Mouse (Mus musculus) testis, adult 2 months (tissue): ENCODE measurements around the gene Dazap1. TPM values are rescaled to one million over a fixed set of nuclear protein-coding genes. Genes with fewer than 3 reads are reported as not detected.

Experiments used
- H3K27ac ChIP-seq: fragments of 200-500 bp; 2 replicates; pipeline ENCODE4 v1.5.1; 2012; ENCODE audit warnings: low read depth, low read length; ENCODE audit not compliant: control insufficient read depth, insufficient read depth
- H3K27me3 ChIP-seq: fragments of 200-500 bp; 2 replicates; pipeline ENCODE4 v1.6.1; 2012; ENCODE audit warnings: mild to moderate bottlenecking, low read length, moderate library complexity; ENCODE audit not compliant: control insufficient read depth, insufficient read depth
- H3K36me3 ChIP-seq: fragments of 200-500 bp; 2 replicates; pipeline ENCODE4 v1.6.1; 2012; ENCODE audit warnings: mild to moderate bottlenecking, low read length; ENCODE audit not compliant: control insufficient read depth, insufficient read depth
- H3K4me1 ChIP-seq: fragments of 200-500 bp; 2 replicates; pipeline ENCODE4 v1.6.1; 2012; ENCODE audit warnings: low read length; ENCODE audit not compliant: control insufficient read depth, insufficient read depth
- H3K4me3 ChIP-seq: fragments of 200-500 bp; 2 replicates; pipeline ENCODE4 v1.5.1; 2012; ENCODE audit warnings: low read depth, mild to moderate bottlenecking, low read length, moderate library complexity, mixed read lengths; ENCODE audit not compliant: control insufficient read depth
- CTCF ChIP-seq: fragments of 200-500 bp; IDR thresholded peaks from 2 replicates; pipeline ENCODE4 v1.5.1; 2012; ENCODE audit warnings: low read depth, mild to moderate bottlenecking, inconsistent platforms, low read length, moderate library complexity; ENCODE audit not compliant: control insufficient read depth, insufficient read depth, insufficient replicate concordance
- POLR2A ChIP-seq: fragments of 200-500 bp; IDR thresholded peaks from 2 replicates; pipeline ENCODE4 v1.6.1; 2012; ENCODE audit warnings: low read depth, mild to moderate bottlenecking, inconsistent platforms, low read length, moderate library complexity; ENCODE audit not compliant: control insufficient read depth
- polyA plus RNA-seq: library from polyadenylated mRNA; depleted of rRNA; stranded (reverse); fragments of >200 nt; gene quantifications from 2 replicates; pipeline ENCODE4 v1.2.3, GENCODE M21; 2012

Gene Dazap1
- polyA plus RNA-seq, 1 experiment = 97.5 TPM

DNA sequence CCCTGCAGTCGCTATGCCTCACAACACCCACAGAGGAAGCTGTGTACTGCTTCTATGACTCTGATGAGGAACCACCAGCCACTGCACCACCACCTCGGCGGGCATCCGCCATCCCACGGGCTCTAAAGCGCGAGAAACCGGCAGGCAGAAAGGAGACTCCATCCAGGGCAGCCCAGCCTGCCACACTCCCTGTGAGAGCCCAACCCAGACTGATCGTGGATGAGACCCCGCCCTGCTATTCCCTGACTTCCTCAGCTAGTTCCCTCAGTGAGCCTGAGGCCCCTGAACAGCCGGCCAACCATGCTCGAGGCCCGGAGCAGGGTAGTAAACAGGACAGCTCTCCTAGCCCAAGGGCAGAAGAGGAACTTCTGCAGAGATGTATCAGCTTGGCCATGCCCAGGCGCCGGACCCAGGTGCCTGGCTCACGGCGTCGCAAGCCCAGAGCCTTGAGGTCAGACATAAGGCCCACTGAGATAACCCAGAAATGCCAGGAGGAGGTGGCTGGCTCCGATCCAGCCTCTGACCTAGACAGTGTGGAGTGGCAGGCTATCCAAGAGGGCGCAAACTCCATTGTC lies 52.4 kb downstream of the Dazap1 start:
- Histone ChIP-seq H3K27me3 (no peaks in the 10 kb centered on the region), H3K27ac (no peak overlapping the region), H3K4me1 (peaks cover 19% of the 10 kb centered on the region), H3K4me3 (no peak overlapping the region), H3K36me3 (no peaks in the 10 kb centered on the region)
- TF ChIP-seq CTCF = no peak
- no peak for TF ChIP-seq POLR2A

DNA sequence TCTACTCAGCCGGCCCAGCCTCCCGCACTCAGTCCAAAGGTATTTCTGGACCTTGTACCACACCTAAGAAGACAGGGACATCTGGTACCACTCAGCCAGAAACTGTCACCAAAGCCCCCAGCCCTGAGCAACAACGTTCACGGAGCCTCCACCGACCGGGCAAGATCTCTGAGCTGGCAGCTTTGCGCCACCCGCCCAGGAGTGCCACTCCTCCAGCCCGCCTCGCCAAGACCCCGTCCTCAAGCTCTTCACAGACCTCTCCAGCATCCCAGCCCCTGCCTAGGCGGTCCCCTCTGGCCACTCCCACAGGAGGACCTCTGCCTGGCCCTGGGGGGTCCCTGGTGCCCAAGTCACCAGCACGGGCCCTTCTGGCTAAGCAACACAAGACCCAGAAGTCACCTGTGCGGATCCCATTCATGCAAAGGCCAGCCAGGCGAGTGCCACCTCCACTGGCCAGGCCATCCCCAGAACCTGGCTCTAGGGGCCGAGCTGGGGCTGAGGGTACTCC lies 53.3 kb downstream of the Dazap1 start:
- H3K27ac ChIP-seq = no peak overlapping the region
- H3K36me3 ChIP-seq = no peaks in the 10 kb centered on the region
- peaks cover 19% of the 10 kb centered on the region for H3K4me1 ChIP-seq
- 0 out of 2 replicates have a peak overlapping the region, but pooled peaks have one; percentile 9 for H3K4me3 ChIP-seq
- no peaks in the 10 kb centered on the region for H3K27me3 ChIP-seq
- TF ChIP-seq CTCF (no peak), POLR2A (no peak)

DNA sequence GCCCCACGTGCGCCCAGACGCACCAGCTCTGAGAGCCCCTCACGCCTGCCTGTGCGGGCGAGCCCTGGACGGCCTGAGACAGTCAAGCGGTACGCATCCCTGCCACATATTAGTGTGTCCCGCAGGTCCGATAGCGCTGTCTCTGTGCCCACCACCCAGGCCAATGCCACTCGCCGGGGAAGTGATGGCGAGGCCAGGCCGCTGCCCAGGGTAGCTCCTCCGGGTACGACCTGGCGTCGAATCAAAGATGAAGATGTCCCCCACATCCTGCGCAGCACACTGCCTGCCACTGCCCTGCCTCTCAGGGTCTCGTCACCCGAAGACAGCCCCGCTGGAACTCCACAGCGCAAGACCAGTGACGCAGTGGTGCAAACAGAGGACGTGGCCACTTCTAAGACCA lies 54.0 kb downstream of the Dazap1 start:
- no peaks in the 10 kb centered on the region for H3K36me3 ChIP-seq
- TF ChIP-seq CTCF = no peak
- TF ChIP-seq POLR2A = no peak; the same call in 1 of the 2 replicates
- H3K4me1 ChIP-seq = peaks cover 22% of the 10 kb centered on the region
- H3K27me3 ChIP-seq = no peaks in the 10 kb centered on the region
- H3K4me3 ChIP-seq = peak overlapping the region; percentile 25
- H3K27ac ChIP-seq = no peak overlapping the region

DNA sequence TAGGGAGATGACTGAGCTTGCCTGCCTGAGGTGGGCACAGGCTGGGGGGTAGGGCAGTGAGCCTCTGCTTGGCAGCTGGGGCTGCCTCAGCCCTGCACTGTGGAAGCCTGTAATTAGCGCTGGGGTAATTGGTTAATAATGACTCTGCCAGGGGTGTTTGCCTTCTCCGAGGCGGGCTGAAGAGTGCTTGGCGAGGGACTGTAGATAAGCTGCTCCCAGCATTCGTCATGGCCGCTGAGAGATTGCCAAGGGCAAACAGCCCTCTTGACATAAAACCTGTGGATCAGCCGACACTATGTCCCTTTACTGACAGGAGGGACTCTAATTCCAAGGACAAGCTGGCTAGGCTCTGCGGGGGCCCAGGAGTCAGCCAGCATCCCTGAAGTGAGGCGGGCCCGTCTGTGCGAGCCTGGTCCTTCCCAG lies 55.1 kb downstream of the Dazap1 start:
- Histone ChIP-seq H3K4me1 (peaks cover 29% of the 10 kb centered on the region), H3K27ac (no peak overlapping the region), H3K36me3 (no peaks in the 10 kb centered on the region), H3K27me3 (no peaks in the 10 kb centered on the region), H3K4me3 (peak overlapping the region; percentile 38)
- TF ChIP-seq POLR2A = no peak
- no peak for TF ChIP-seq CTCF

DNA sequence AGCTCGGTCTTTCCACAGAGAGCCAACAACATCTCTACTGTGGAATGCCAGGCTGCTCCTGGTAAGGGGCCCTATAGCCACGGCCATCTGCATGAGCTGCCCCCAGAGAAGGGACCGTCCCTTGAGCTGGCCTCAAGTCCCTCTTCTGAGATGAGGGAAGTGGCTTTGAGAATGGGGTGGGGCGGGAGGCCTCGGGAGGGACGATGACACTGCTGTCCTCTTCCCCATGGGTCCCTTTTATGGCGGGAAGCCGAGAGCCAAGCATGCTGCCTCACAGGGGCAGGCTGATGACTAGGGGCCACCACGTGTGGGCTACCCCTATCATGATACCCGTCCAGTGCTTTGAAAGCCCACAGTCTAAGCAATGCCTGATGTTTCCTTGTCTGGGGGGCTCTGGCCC lies 55.7 kb downstream of the Dazap1 start:
- Histone ChIP-seq H3K4me1 (peaks cover 34% of the 10 kb centered on the region), H3K4me3 (peak overlapping the region; percentile 38), H3K27me3 (no peaks in the 10 kb centered on the region), H3K36me3 (no peaks in the 10 kb centered on the region), H3K27ac (no peak overlapping the region)
- TF ChIP-seq POLR2A = no peak; the same call in 1 of the 2 replicates
- no peak for TF ChIP-seq CTCF

DNA sequence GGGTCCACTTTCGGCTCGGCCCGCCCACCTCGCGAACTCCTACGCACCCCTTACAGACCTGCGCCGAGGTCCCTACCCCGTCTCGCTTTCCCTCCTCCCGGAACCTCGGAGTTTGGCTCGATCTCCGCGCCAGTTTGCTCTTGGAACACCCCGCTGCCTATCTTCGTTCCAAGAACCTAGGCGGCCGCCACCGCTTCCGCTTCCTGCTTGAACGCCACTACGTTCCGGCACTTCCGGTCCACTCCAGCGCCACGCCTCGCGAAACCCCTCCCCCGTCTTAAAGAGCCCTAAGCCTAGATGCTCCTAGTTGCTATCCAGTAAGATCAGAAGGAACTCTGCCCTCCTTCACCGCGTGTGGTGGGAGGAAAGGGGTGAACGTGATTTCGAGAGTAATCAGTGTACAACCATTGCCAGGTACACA lies 59.1 kb downstream of the Dazap1 start, which contains the start of gene 2310011J03Rik:
Gene 2310011J03Rik, minus strand, starts transcription at position 198 of the 421 bp plus-strand sequence.
- Histone ChIP-seq H3K36me3 (no peaks in the 10 kb centered on the region), H3K27me3 (no peaks in the 10 kb centered on the region), H3K27ac (peak within 1 kb of the TSS; percentile 58), H3K4me1 (peaks cover 39% of the 10 kb centered on the region), H3K4me3 (peak within 1 kb of the TSS; percentile 84)
- no peak for TF ChIP-seq CTCF
- TF ChIP-seq POLR2A = 0 out of 2 replicates have a peak, but pooled peaks have one; percentile 25

DNA sequence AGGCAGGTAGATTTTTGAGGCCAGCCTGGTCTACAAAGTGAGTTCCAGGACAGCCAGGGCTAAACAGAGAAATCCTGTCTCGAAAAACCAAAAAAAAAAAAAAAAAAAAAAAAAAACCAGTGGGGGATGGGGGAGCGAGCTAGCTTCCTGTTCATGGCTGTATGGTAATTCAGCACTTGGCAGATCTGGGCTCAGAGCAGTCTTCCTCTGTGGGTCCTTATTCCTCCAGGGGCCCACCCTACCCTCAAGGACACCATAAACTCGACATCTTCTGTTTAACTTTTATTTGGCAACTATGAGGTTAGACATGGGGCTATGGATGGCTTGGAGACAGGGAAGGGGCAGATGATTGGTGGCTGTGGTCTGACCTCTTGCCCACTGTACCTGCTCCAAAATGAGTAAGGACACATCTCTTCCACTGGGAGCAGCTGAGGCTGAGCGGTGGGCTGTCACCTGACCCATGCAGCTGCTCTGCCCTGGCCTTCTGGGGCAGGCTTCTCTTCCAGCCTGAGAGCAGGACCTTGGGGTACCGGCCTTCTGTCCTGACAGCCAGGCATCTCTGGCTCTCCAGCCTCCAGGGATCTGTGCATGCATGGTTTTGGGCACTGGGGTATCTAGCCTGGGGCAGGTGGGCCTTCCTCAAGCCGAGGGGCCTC lies 59.9 kb downstream of the Dazap1 start:
- H3K36me3 ChIP-seq = no peaks in the 10 kb centered on the region
- no peak for TF ChIP-seq CTCF
- TF ChIP-seq POLR2A = no peak
- peaks cover 35% of the 10 kb centered on the region for H3K4me1 ChIP-seq
- no peaks in the 10 kb centered on the region for H3K27me3 ChIP-seq
- no peak overlapping the region for H3K27ac ChIP-seq
- H3K4me3 ChIP-seq = no peak overlapping the region
